Mouse (Mus musculus) CH12.LX (cell line): ENCODE results near the gene Atp6v0b. TPM values are rescaled to one million over a fixed set of nuclear protein-coding genes. Genes with fewer than 3 reads are reported as not detected.

ENCODE experiments used
- DNase-seq: peaks from one replicate; pipeline ENCODE4 v3.0.0-alpha.2; 2013; ENCODE audit errors: extremely low read depth
- H3K27ac ChIP-seq: 2 replicates; pipeline ENCODE4 v1.5.1; 2012; ENCODE audit warnings: low read depth, mild to moderate bottlenecking, control low read depth, moderate library complexity; ENCODE audit not compliant: insufficient read depth
- H3K27me3 ChIP-seq: replicated peaks from 2 replicates; pipeline ENCODE3; 2012; ENCODE audit warnings: inconsistent platforms
- H3K36me3 ChIP-seq, 2 experiments: replicated peaks in 1 of 2; 2 replicates each; pipeline versions ENCODE3 to v1.6.1; 2012; ENCODE audit warnings: inconsistent platforms in 1 of 2, low read length in 1 of 2, mild to moderate bottlenecking in 1 of 2, mixed read lengths in 1 of 2, moderate library complexity in 1 of 2; ENCODE audit not compliant: control insufficient read depth in 1 of 2, insufficient read depth in 1 of 2
- H3K4me1 ChIP-seq, 2 experiments: 2 replicates each; pipeline ENCODE4 v1.6.1; 2012; ENCODE audit warnings: inconsistent platforms in 1 of 2, moderate library complexity in 1 of 2; ENCODE audit not compliant: insufficient read depth in 2 of 2, control insufficient read depth in 1 of 2
- H3K4me2 ChIP-seq: 2 replicates; pipeline ENCODE4 v1.6.1; 2012; ENCODE audit warnings: low read depth, mild to moderate bottlenecking, control low read depth; ENCODE audit not compliant: poor library complexity, insufficient read depth, severe bottlenecking
- H3K4me3 ChIP-seq, 3 experiments: fragments of 150-350 bp in 1 of 3; sonication (generic) in 1 of 3; replicated peaks in 1 of 3; 2 replicates each; pipeline versions ENCODE3 to v1.5.1; 2011 to 2012; ENCODE audit warnings: low read depth in 2 of 3, low read length in 2 of 3, mild to moderate bottlenecking in 2 of 3, moderate library complexity in 2 of 3, control low read depth in 1 of 3, improper control_type of control experiment in 1 of 3, inconsistent platforms in 1 of 3, mixed read lengths in 1 of 3; ENCODE audit not compliant: poor library complexity in 1 of 3
- H3K79me2 ChIP-seq: replicated peaks from 2 replicates; pipeline ENCODE4 v1.6.1; 2012; ENCODE audit warnings: mild to moderate bottlenecking, moderate library complexity; ENCODE audit not compliant: control insufficient read depth, poor library complexity, insufficient read depth, severe bottlenecking; ENCODE audit errors: extremely low read depth
- H3K9ac ChIP-seq: 2 replicates; pipeline ENCODE4 v1.6.1; 2012; ENCODE audit warnings: low read depth, mild to moderate bottlenecking, control low read depth, moderate library complexity; ENCODE audit not compliant: insufficient read depth
- H3K9me3 ChIP-seq: replicated peaks from 2 replicates; pipeline ENCODE3; 2012; ENCODE audit warnings: low read length, inconsistent platforms, mixed read lengths
- BHLHE40 ChIP-seq: IDR thresholded peaks from 2 replicates; pipeline ENCODE4 v1.6.1; 2011; ENCODE audit warnings: mild to moderate bottlenecking, low read depth, low read length, improper control_type of control experiment
- CHD2 ChIP-seq: IDR thresholded peaks from 2 replicates; pipeline ENCODE4 v1.6.1; 2011; ENCODE audit warnings: low read length, improper control_type of control experiment
- CTCF ChIP-seq, 2 experiments: IDR thresholded peaks in 1 of 2; conservative IDR thresholded peaks in 1 of 2; 2 replicates each; pipeline ENCODE4 v1.5.1; 2011 to 2012; ENCODE audit warnings: low read depth in 2 of 2, low read length in 2 of 2, improper control_type of control experiment in 1 of 2, inconsistent platforms in 1 of 2, mild to moderate bottlenecking in 1 of 2, moderate library complexity in 1 of 2
- ELF1 ChIP-seq: IDR thresholded peaks from 2 replicates; pipeline ENCODE4 v1.6.1; 2014; ENCODE audit warnings: low read depth, mild to moderate bottlenecking, inconsistent platforms, low read length, improper control_type of control experiment
- EP300 ChIP-seq: IDR thresholded peaks from 2 replicates; pipeline ENCODE4 v1.6.1; 2011; ENCODE audit warnings: low read length, improper control_type of control experiment
- ETS1 ChIP-seq: conservative IDR thresholded peaks from 2 replicates; pipeline ENCODE4 v1.6.1; 2012; ENCODE audit warnings: low read depth, mild to moderate bottlenecking, inconsistent platforms, low read length, improper control_type of control experiment, moderate library complexity
- GABPA ChIP-seq: IDR thresholded peaks from 2 replicates; pipeline ENCODE4 v1.6.1; 2012; ENCODE audit warnings: low read depth, low read length, improper control_type of control experiment, inconsistent platforms; ENCODE audit not compliant: insufficient replicate concordance
- HCFC1 ChIP-seq: IDR thresholded peaks from 2 replicates; pipeline ENCODE4 v1.6.1; 2012; ENCODE audit warnings: low read depth, mild to moderate bottlenecking, inconsistent platforms, low read length, improper control_type of control experiment
- IRF4 ChIP-seq: IDR thresholded peaks from 2 replicates; pipeline ENCODE4 v1.6.1; 2014; ENCODE audit warnings: low read depth, mild to moderate bottlenecking, inconsistent platforms, low read length, improper control_type of control experiment
- JUN ChIP-seq: IDR thresholded peaks from 2 replicates; pipeline ENCODE4 v1.6.1; 2011; ENCODE audit warnings: low read depth, mild to moderate bottlenecking, low read length, improper control_type of control experiment, moderate library complexity; ENCODE audit not compliant: insufficient read depth
- JUND ChIP-seq: conservative IDR thresholded peaks from 2 replicates; pipeline ENCODE4 v1.6.1; 2011; ENCODE audit warnings: low read depth, low read length, improper control_type of control experiment
- KAT2A ChIP-seq: IDR thresholded peaks from 2 replicates; pipeline ENCODE4 v1.6.1; 2012; ENCODE audit warnings: low read length, improper control_type of control experiment, inconsistent platforms; ENCODE audit not compliant: insufficient replicate concordance
- MAFK ChIP-seq: IDR thresholded peaks from 2 replicates; pipeline ENCODE4 v1.6.1; 2011; ENCODE audit warnings: low read length, improper control_type of control experiment; ENCODE audit not compliant: insufficient replicate concordance
- MAX ChIP-seq: IDR thresholded peaks from 2 replicates; pipeline ENCODE4 v1.6.1; 2011; ENCODE audit warnings: low read length, improper control_type of control experiment
- MEF2A ChIP-seq: IDR thresholded peaks from 2 replicates; pipeline ENCODE4 v1.6.1; 2014; ENCODE audit warnings: low read depth, mild to moderate bottlenecking, inconsistent platforms, low read length, improper control_type of control experiment, borderline replicate concordance
- MYC ChIP-seq: IDR thresholded peaks from 2 replicates; pipeline ENCODE4 v1.6.1; 2011; ENCODE audit warnings: low read depth, mild to moderate bottlenecking, improper control_type of control experiment, low read length
- PAX5 ChIP-seq: IDR thresholded peaks from 2 replicates; pipeline ENCODE4 v1.6.1; 2012; ENCODE audit warnings: low read length, inconsistent platforms, mixed read lengths
- POLR2A ChIP-seq: IDR thresholded peaks from 2 replicates; pipeline ENCODE4 v1.6.1; 2011; ENCODE audit warnings: low read depth, mild to moderate bottlenecking, improper control_type of control experiment, low read length
- RCOR1 ChIP-seq: conservative IDR thresholded peaks from 2 replicates; pipeline ENCODE4 v1.6.1; 2012; ENCODE audit warnings: low read depth, mild to moderate bottlenecking, inconsistent platforms, low read length, improper control_type of control experiment
- SMC3 ChIP-seq: IDR thresholded peaks from 2 replicates; pipeline ENCODE4 v1.6.1; 2011; ENCODE audit warnings: low read depth, low read length, improper control_type of control experiment
- TBP ChIP-seq: conservative IDR thresholded peaks from 2 replicates; pipeline ENCODE4 v1.6.1; 2011; ENCODE audit warnings: low read depth, low read length, improper control_type of control experiment
- UBTF ChIP-seq: IDR thresholded peaks from 2 replicates; pipeline ENCODE4 v1.6.1; 2012; ENCODE audit warnings: low read depth, mild to moderate bottlenecking, inconsistent platforms, low read length, improper control_type of control experiment, moderate library complexity
- USF1 ChIP-seq: IDR thresholded peaks from 2 replicates; pipeline ENCODE4 v1.6.1; 2014; ENCODE audit warnings: low read depth, mild to moderate bottlenecking, inconsistent platforms, low read length, improper control_type of control experiment
- ZKSCAN1 ChIP-seq: IDR thresholded peaks from 2 replicates; pipeline ENCODE4 v1.6.1; 2012; ENCODE audit warnings: low read depth, inconsistent platforms, low read length, improper control_type of control experiment, borderline replicate concordance
- ZMIZ1 ChIP-seq: IDR thresholded peaks from 2 replicates; pipeline ENCODE4 v1.6.1; 2012; ENCODE audit warnings: low read depth, mild to moderate bottlenecking, inconsistent platforms, low read length, improper control_type of control experiment
- ZNF384 ChIP-seq: IDR thresholded peaks from 2 replicates; pipeline ENCODE4 v1.6.1; 2012; ENCODE audit warnings: low read depth, low read length, improper control_type of control experiment, inconsistent platforms
- dilution Hi-C: fragments of 300-500 bp; cut with MboI; formaldehyde crosslinking; loops from 2 replicates; pipeline ENCODE4 v1.14.3; 2020; ENCODE audit warnings: low sequenced_read_pairs; ENCODE audit not compliant: extremely low pct_unique_long_range_greater_than_20kb, extremely low pct_ligation_motif_present
- in situ Hi-C: fragments of 300-500 bp; cut with MboI; formaldehyde crosslinking; loops from 3 replicates; pipeline ENCODE4 v1.14.3; 2019; ENCODE audit warnings: low sequenced_read_pairs, low pct_ligation_motif_present, low pct_unique_long_range_greater_than_20kb, mixed read lengths
- polyA plus RNA-seq: library from polyadenylated mRNA; unstranded; fragments of >175 nt; gene quantifications from 2 replicates; pipeline ENCODE4 v1.2.1, GENCODE M21; 2012; ENCODE audit warnings: low read depth; ENCODE audit not compliant: insufficient read length
- total RNA-seq, 2 experiments: library from RNA; depleted of rRNA; stranded (reverse); fragments of 300-350 nt in 1 of 2; fragments of >200 nt in 1 of 2; gene quantifications; 2 replicates each; pipeline ENCODE4 v1.2.3; 2012 to 2014

The Atp6v0b gene
- total and polyA plus RNA-seq, 3 experiments = 176 to 202 (median 186) TPM

DNA sequence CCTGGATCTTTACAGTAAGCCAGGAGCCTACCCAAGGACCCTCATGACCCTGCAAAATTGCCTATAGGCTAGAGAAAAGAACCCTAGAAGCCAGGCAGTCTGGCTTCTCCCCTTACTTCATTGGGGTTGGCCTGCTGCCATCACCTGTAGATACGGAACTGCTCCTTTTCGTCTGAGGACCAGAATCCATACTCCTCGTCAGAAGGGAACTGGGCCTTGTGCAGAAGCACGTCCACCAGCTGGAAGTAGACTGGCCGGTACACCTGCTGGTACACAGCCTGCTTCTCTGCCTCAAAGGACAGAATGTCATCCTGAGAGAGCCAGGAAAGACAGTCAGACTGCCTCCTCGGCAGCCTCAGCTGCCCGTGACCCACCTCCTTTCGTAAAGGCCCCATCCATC, 17.6 kb upstream of the Atp6v0b start:
- no peak for DNase-seq
- Histone ChIP-seq H3K27ac (no peak overlapping the region), H3K4me3 (no peak overlapping the region), H3K4me2 (no peak overlapping the region), H3K36me3 (peaks cover 70 to 94% of the 10 kb centered on the region in 2 experiments), H3K27me3 (no peaks in the 10 kb centered on the region), H3K4me1 (peaks cover 0 to 8% of the 10 kb centered on the region in 2 experiments; a peak in 2 of 4 replicates), H3K9ac (no peak overlapping the region), H3K79me2 (no peaks in the 10 kb centered on the region)
- TF ChIP-seq ZNF384 = no peak
- no peak for TF ChIP-seq MEF2A
- TF ChIP-seq ZMIZ1 = no peak
- TF ChIP-seq TBP = no peak
- no peak for TF ChIP-seq ELF1
- TF ChIP-seq JUND = no peak
- TF ChIP-seq SMC3 = no peak
- TF ChIP-seq IRF4 = no peak
- no peak for TF ChIP-seq MAFK
- TF ChIP-seq JUN = no peak
- TF ChIP-seq, all 38 proteins: peak for 0
- in situ Hi-C loops (no loop called here), dilution Hi-C loops (no loop called here)
- H3K9me3 ChIP-seq = no peaks in the 10 kb centered on the region

DNA sequence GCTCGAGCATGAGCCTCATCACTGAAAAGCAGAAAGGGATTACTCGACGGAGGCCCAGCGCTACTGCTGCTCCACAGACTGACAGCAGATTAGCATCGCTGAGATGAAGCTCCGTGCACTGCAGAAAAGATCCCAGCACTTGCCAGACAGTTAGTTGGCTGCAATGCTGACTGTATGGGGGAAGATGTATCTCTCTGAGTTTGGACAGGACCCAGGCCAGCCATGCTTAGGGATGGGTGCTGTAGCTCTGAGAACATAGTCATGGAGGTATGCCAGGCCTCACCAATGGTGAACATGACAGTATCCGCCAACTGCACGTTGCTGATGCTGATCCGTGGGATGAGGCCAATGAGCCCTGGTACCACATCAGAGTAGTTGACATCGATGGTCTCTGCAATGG, 17.0 kb upstream of the Atp6v0b start:
- no peak for DNase-seq
- in situ Hi-C loops = no loop called here

DNA sequence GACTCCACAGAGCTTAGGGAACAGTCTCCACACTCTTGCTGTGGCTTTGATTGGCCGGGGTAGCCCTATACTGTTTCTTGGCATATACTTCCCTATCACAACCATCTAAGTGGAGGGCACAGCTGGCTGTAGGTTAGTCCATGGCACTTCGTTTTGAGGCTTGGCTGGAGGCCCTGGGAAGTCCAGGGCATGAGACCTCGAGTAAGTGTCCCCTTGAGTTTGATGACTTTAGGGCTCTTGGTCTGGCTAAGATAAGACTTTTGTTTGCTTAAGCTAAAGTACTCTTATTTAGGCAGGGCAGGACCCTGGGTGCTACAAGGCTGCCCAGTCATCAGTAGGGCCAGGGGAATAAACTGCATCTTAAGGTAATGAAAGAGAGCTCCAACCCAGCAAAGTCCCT, 11.0 kb upstream of the Atp6v0b start:
- in situ Hi-C loops (no loop called here), dilution Hi-C loops (no loop called here)
- Histone ChIP-seq H3K4me1 (peaks cover 0 to 7% of the 10 kb centered on the region in 2 experiments; a peak in 1 of 4 replicates), H3K4me2 (no peak overlapping the region), H3K9ac (no peak overlapping the region), H3K79me2 (no peaks in the 10 kb centered on the region), H3K36me3 (peaks cover 76 to 98% of the 10 kb centered on the region in 2 experiments), H3K4me3 (no peak overlapping the region), H3K9me3 (no peaks in the 10 kb centered on the region), H3K27me3 (no peaks in the 10 kb centered on the region), H3K27ac (no peak overlapping the region)
- no peak for TF ChIP-seq MAFK
- no peak for TF ChIP-seq KAT2A
- no peak for TF ChIP-seq CTCF (conservative IDR thresholded peaks at IDR 0.05 in 1 of 2, IDR thresholded peaks at IDR 0.05 in 1 of 2; ENCODE audit: low read depth in 2 of 2, low read length in 2 of 2)
- no peak for TF ChIP-seq RCOR1
- TF ChIP-seq CHD2 = no peak
- no peak for TF ChIP-seq UBTF
- no peak for TF ChIP-seq EP300
- no peak for TF ChIP-seq MYC
- TF ChIP-seq GABPA = no peak
- no peak for TF ChIP-seq ZKSCAN1
- no peak for TF ChIP-seq USF1
- no peak for TF ChIP-seq BHLHE40
- no peak for TF ChIP-seq ZNF384
- TF ChIP-seq ELF1 = no peak
- no peak for TF ChIP-seq POLR2A
- TF ChIP-seq ZMIZ1 = no peak
- TF ChIP-seq HCFC1 = no peak
- no peak for TF ChIP-seq PAX5
- no peak for DNase-seq

More for the DNA sequence above, 17.0 kb upstream of the Atp6v0b start:
- TF ChIP-seq POLR2A (no peak), MAX (no peak), IRF4 (no peak), ZMIZ1 (no peak), ETS1 (no peak)
- H3K27ac ChIP-seq = no peak overlapping the region
- no peaks in the 10 kb centered on the region for H3K27me3 ChIP-seq
- dilution Hi-C loops = no loop called here
- no peaks in the 10 kb centered on the region for H3K79me2 ChIP-seq
- no peak overlapping the region for H3K4me3 ChIP-seq
- H3K9ac ChIP-seq = no peak overlapping the region
- no peak overlapping the region for H3K4me2 ChIP-seq
- H3K36me3 ChIP-seq = peaks cover 76 to 94% of the 10 kb centered on the region in 2 experiments
- peaks cover 0 to 3% of the 10 kb centered on the region in 2 experiments; a peak in 2 of 4 replicates for H3K4me1 ChIP-seq
- no peaks in the 10 kb centered on the region for H3K9me3 ChIP-seq
